Mouse (Mus musculus) midbrain, embryonic 11.5 days (tissue): Measurements from ENCODE around the gene Hist1h1t. TPM values are rescaled to one million over a fixed set of nuclear protein-coding genes. Genes with fewer than 3 reads are reported as not detected.
A peak's percentile ranks its signal among the peaks of the same experiment; 100 is the strongest.

Experiments
- ATAC-seq: fragments of 200-750 bp; cut with Nextera tagmentation; 2 replicates; pipeline ENCODE4 v1.8.0; 2017; ENCODE audit warnings: moderate TSS enrichment, moderate library complexity; ENCODE audit not compliant: low FRiP score
- DNase-seq: peaks from one replicate; pipeline ENCODE4 v3.0.0; 2015; ENCODE audit warnings: low spot score; ENCODE audit errors: missing footprints
- H3K27ac ChIP-seq: fragments of 300-500 bp; sonication (generic); 2 replicates; pipeline ENCODE4 v1.5.1; 2014; ENCODE audit warnings: low read depth, low read length
- H3K27me3 ChIP-seq: fragments of 300-500 bp; sonication (generic); 2 replicates; pipeline ENCODE4 v1.6.1; 2014; ENCODE audit warnings: mild to moderate bottlenecking, low read length, moderate library complexity, mixed read lengths; ENCODE audit not compliant: control insufficient read depth, insufficient read depth
- H3K36me3 ChIP-seq: fragments of 300-500 bp; sonication (generic); 2 replicates; pipeline ENCODE4 v1.6.1; 2014; ENCODE audit warnings: mild to moderate bottlenecking, low read length, moderate library complexity, mixed read lengths; ENCODE audit not compliant: control insufficient read depth, insufficient read depth
- H3K4me1 ChIP-seq: fragments of 300-500 bp; sonication (generic); 2 replicates; pipeline ENCODE4 v1.6.1; 2014; ENCODE audit warnings: low read length; ENCODE audit not compliant: control insufficient read depth, insufficient read depth
- H3K4me2 ChIP-seq: fragments of 300-500 bp; sonication (generic); 2 replicates; pipeline ENCODE4 v1.6.1; 2014; ENCODE audit warnings: mild to moderate bottlenecking, moderate library complexity
- H3K4me3 ChIP-seq: fragments of 300-500 bp; sonication (generic); 2 replicates; pipeline ENCODE4 v1.5.1; 2014; ENCODE audit warnings: low read depth, low read length
- H3K9ac ChIP-seq: fragments of 300-500 bp; sonication (generic); 2 replicates; pipeline ENCODE4 v1.6.1; 2014; ENCODE audit warnings: low read length
- H3K9me3 ChIP-seq: fragments of 300-500 bp; sonication (generic); 2 replicates; pipeline ENCODE4 v1.6.1; 2016; ENCODE audit warnings: low read length; ENCODE audit not compliant: control insufficient read depth
- WGBS: fragments of 180-500 bp; shearing (Covaris S2); extraction: QIAGEN DNeasy Blood & Tissue Kit; methylation state at CpG from one replicate; pipeline ENCODE4 v1.1.7; 2014; 5-methylcytosine and 5-hydroxymethylcytosine counted together
- polyA plus RNA-seq: library from polyadenylated mRNA; unstranded; fragments of >200 nt; fragmentation: Nextera tagmentation; extraction: Ambion mirVana; gene quantifications from 2 replicates; pipeline ENCODE4 v1.2.1, GENCODE M21; 2014

Gene Hist1h1t
- polyA plus RNA-seq, 1 experiment from 2014 or later: not detected

GRCm38 (mm10) chr13:23738677-23739068, 43.1 kb downstream of the Hist1h1t start, which contains the start of gene Hist1h1c:
TSS of gene Hist1h1c (plus strand) at chr13:23738808.
- Histone ChIP-seq H3K4me1 (peaks cover 13% of the 10 kb centered on the region), H3K4me3 (peak within 1 kb of the TSS; percentile 52), H3K9me3 (no peaks in the 10 kb centered on the region), H3K27me3 (no peaks in the 10 kb centered on the region), H3K36me3 (no peaks in the 10 kb centered on the region), H3K9ac (peak within 1 kb of the TSS; percentile 81), H3K27ac (peak within 1 kb of the TSS; percentile 98), H3K4me2 (peak within 1 kb of the TSS; percentile 93)
- WGBS: 0% methylated on average over 32 of the region's 38 CpGs
- ATAC-seq (peak; percentile 96), DNase-seq (peak; percentile 99)

GRCm38 (mm10) chr13:23739069-23739921, 43.7 kb downstream of the Hist1h1t start:
- H3K9me3 ChIP-seq: no peaks in the 10 kb centered on the region
- peak overlapping the region; percentile 81 for H3K9ac ChIP-seq
- peaks cover 13% of the 10 kb centered on the region for H3K4me1 ChIP-seq
- no peaks in the 10 kb centered on the region for H3K27me3 ChIP-seq
- peak overlapping the region; percentile 93 for H3K4me2 ChIP-seq
- H3K36me3 ChIP-seq: no peaks in the 10 kb centered on the region
- WGBS: under 1% methylated on average over 39 of the region's 39 CpGs
- peak overlapping the region; percentile 98 for H3K27ac ChIP-seq
- DNase-seq (peak; percentile 98), ATAC-seq (peak; percentile 85)
- peak overlapping the region; percentile 52 for H3K4me3 ChIP-seq

GRCm38 (mm10) chr13:23739922-23740252, 44.3 kb downstream of the Hist1h1t start:
- Histone ChIP-seq H3K9ac (peak overlapping the region; percentile 81), H3K4me1 (peaks cover 13% of the 10 kb centered on the region), H3K27me3 (no peaks in the 10 kb centered on the region), H3K4me2 (peak overlapping the region; percentile 93), H3K9me3 (no peaks in the 10 kb centered on the region), H3K27ac (peak overlapping the region; percentile 98), H3K4me3 (peak overlapping the region; percentile 52), H3K36me3 (no peaks in the 10 kb centered on the region)
- 1% methylated on average over 14 of the region's 14 CpGs for WGBS
- ATAC-seq: no peak
- DNase-seq: no peak

- Histone ChIP-seq H3K9ac (peak overlapping the region; percentile 81), H3K9me3 (no peaks in the 10 kb centered on the region), H3K27ac (peak overlapping the region; percentile 98), H3K27me3 (no peaks in the 10 kb centered on the region), H3K4me2 (peak overlapping the region; percentile 93), H3K4me3 (peak overlapping the region; percentile 52), H3K4me1 (peaks cover 13% of the 10 kb centered on the region), H3K36me3 (no peaks in the 10 kb centered on the region)
- 36% methylated on average over 13 of the region's 13 CpGs for WGBS
- peak; percentile 90 for DNase-seq
- no peak for ATAC-seq
These were observed 44.7 kb downstream of the Hist1h1t start for GRCm38 (mm10) chr13:23740256-23740840.

GRCm38 (mm10) chr13:23740910-23741309, 45.3 kb downstream of the Hist1h1t start:
- DNase-seq: no peak
- no peaks in the 10 kb centered on the region for H3K9me3 ChIP-seq
- no peak overlapping the region for H3K9ac ChIP-seq
- no peaks in the 10 kb centered on the region for H3K27me3 ChIP-seq
- no peak overlapping the region for H3K4me3 ChIP-seq
- 61% methylated on average over 5 of the region's 5 CpGs for WGBS
- no peak overlapping the region for H3K27ac ChIP-seq
- peaks cover 13% of the 10 kb centered on the region for H3K4me1 ChIP-seq
- peak overlapping the region; percentile 93; the same call in 1 of the 2 replicates for H3K4me2 ChIP-seq
- no peaks in the 10 kb centered on the region for H3K36me3 ChIP-seq
- ATAC-seq: no peak

- H3K9me3 ChIP-seq: no peaks in the 10 kb centered on the region
- no peak for ATAC-seq
- H3K9ac ChIP-seq: no peak overlapping the region
- no peaks in the 10 kb centered on the region for H3K27me3 ChIP-seq
- no peak overlapping the region for H3K27ac ChIP-seq
- no peaks in the 10 kb centered on the region for H3K36me3 ChIP-seq
- H3K4me3 ChIP-seq: no peak overlapping the region
- DNase-seq: no peak
- H3K4me1 ChIP-seq: peaks cover 13% of the 10 kb centered on the region
- H3K4me2 ChIP-seq: no peak overlapping the region
These were observed 46.4 kb downstream of the Hist1h1t start for GRCm38 (mm10) chr13:23742007-23742406.

GRCm38 (mm10) chr13:23743215-23743614, 47.6 kb downstream of the Hist1h1t start:
- Histone ChIP-seq H3K27me3 (no peaks in the 10 kb centered on the region), H3K4me3 (no peak overlapping the region), H3K36me3 (no peaks in the 10 kb centered on the region), H3K9me3 (no peaks in the 10 kb centered on the region), H3K9ac (no peak overlapping the region), H3K4me1 (peaks cover 17% of the 10 kb centered on the region), H3K4me2 (no peak overlapping the region), H3K27ac (no peak overlapping the region)
- ATAC-seq: no peak
- 83% methylated on average over 5 of the region's 5 CpGs for WGBS
- peak; percentile 88 for DNase-seq

GRCm38 (mm10) chr13:23743963-23744362, 48.3 kb downstream of the Hist1h1t start:
- H3K27me3 ChIP-seq: no peaks in the 10 kb centered on the region
- no peaks in the 10 kb centered on the region for H3K36me3 ChIP-seq
- DNase-seq: peak; percentile 92
- peak overlapping the region; percentile 61; the same call in 1 of the 2 replicates for H3K4me2 ChIP-seq
- H3K4me3 ChIP-seq: no peak overlapping the region
- peak overlapping the region; percentile 71; the same call in 1 of the 2 replicates for H3K9ac ChIP-seq
- peak overlapping the region; percentile 82 for H3K27ac ChIP-seq
- 44% methylated on average over 4 of the region's 4 CpGs for WGBS
- peaks cover 17% of the 10 kb centered on the region for H3K4me1 ChIP-seq
- ATAC-seq: no peak
- no peaks in the 10 kb centered on the region for H3K9me3 ChIP-seq
